Mouse (Mus musculus) thymus, postnatal 0 days (tissue): ENCODE data around the gene Hbb-bs. TPM values are rescaled to one million over a fixed set of nuclear protein-coding genes. Genes with fewer than 3 reads are reported as not detected.
"Not testable (repeated sequence)": the region's sequence is repeated elsewhere in the genome, so short reads cannot be mapped to it uniquely, and the experiment has no call there.

Experiments
- DNase-seq: peaks from one replicate; pipeline ENCODE4 v3.0.0-alpha.2; 2015; ENCODE audit warnings: low spot score
- polyA plus RNA-seq: library from polyadenylated mRNA; unstranded; fragments of >200 nt; fragmentation: Nextera tagmentation; extraction: Ambion mirVana; gene quantifications from 2 replicates; pipeline ENCODE4 v1.2.1, GENCODE M21; 2015

Hbb-bs gene
- polyA plus RNA-seq: 1,063 and 1,204 TPM in 2 replicates

- DNase-seq: no peak
Measured at GRCm38 (mm10) chr7:103827808-103828207, at the start of gene Hbb-bs. Hbb-bs (minus strand) TSS chr7:103828096.

- DNase-seq: no peak
Measured at GRCm38 (mm10) chr7:103877093-103877492, 49.2 kb upstream of the Hbb-bs start.

GRCm38 (mm10) chr7:103874451-103874850 lies 46.6 kb upstream of the Hbb-bs start:
- no peak for DNase-seq

GRCm38 (mm10) chr7:103873064-103873463 lies 45.2 kb upstream of the Hbb-bs start:
- peak; percentile 7 for DNase-seq

GRCm38 (mm10) chr7:103870667-103871066 lies 42.8 kb upstream of the Hbb-bs start:
- no peak for DNase-seq

- DNase-seq: no peak
Measured at GRCm38 (mm10) chr7:103865716-103866115, 37.8 kb upstream of the Hbb-bs start.

- DNase-seq: no peak
Measured at GRCm38 (mm10) chr7:103861531-103861930, 33.6 kb upstream of the Hbb-bs start.

GRCm38 (mm10) chr7:103860855-103861254 lies 33.0 kb upstream of the Hbb-bs start:
- DNase-seq: peak; percentile 42

- DNase-seq: no peak
Measured at GRCm38 (mm10) chr7:103859076-103859475, 31.2 kb upstream of the Hbb-bs start.

- no peak for DNase-seq
Measured at GRCm38 (mm10) chr7:103854669-103855068, 26.8 kb upstream of the Hbb-bs start.

- DNase-seq: no peak
Measured at GRCm38 (mm10) chr7:103853090-103853489, 25.2 kb upstream of the Hbb-bs start, which contains the start of gene Hbb-y. Hbb-y (minus strand) TSS chr7:103853216.

- no peak for DNase-seq
Measured at GRCm38 (mm10) chr7:103844525-103845325, 16.8 kb upstream of the Hbb-bs start.

- DNase-seq: no peak
Measured at GRCm38 (mm10) chr7:103843034-103843433, 15.1 kb upstream of the Hbb-bs start, which contains the start of gene Hbb-bh1. Hbb-bh1 (minus strand) TSS chr7:103843164.

GRCm38 (mm10) chr7:103840268-103840667 lies 12.4 kb upstream of the Hbb-bs start, which contains the start of gene Hbb-bh2:
Hbb-bh2 (minus strand) TSS chr7:103840520.
- no peak for DNase-seq

- DNase-seq: not testable (repeated sequence)
Measured at GRCm38 (mm10) chr7:103827139-103827538, 757 bp downstream of the Hbb-bs start.

- no peak for DNase-seq
Measured at GRCm38 (mm10) chr7:103826255-103826887, 1.5 kb downstream of the Hbb-bs start.

- DNase-seq: no peak
Measured at GRCm38 (mm10) chr7:103825536-103826254, 2.2 kb downstream of the Hbb-bs start.

- no peak for DNase-seq
Measured at GRCm38 (mm10) chr7:103824597-103824996, 3.3 kb downstream of the Hbb-bs start.

- not testable (repeated sequence) for DNase-seq
Measured at GRCm38 (mm10) chr7:103815085-103815484, 12.8 kb downstream of the Hbb-bs start.

- no peak for DNase-seq
Measured at GRCm38 (mm10) chr7:103813766-103814165, 14.1 kb downstream of the Hbb-bs start, which contains the start of gene Hbb-bt. Hbb-bt (minus strand) TSS chr7:103813996.

- DNase-seq: not testable (repeated sequence)
Measured at GRCm38 (mm10) chr7:103813152-103813551, 14.7 kb downstream of the Hbb-bs start.

- DNase-seq: no peak
Measured at GRCm38 (mm10) chr7:103812174-103812573, 15.7 kb downstream of the Hbb-bs start.
